Mouse (Mus musculus): ENCODE results near the gene Sfrp5.

Sfrp5 gene

GRCm38 (mm10) chr19:42198026-42198425 lies 4.0 kb downstream of the Sfrp5 start:
- in situ Hi-C loops (cut with MboI) = no loop called here

- in situ Hi-C loops (cut with MboI) = no loop called here
These were observed 5.0 kb downstream of the Sfrp5 start for GRCm38 (mm10) chr19:42197066-42197465.

- in situ Hi-C loops (cut with MboI) = no loop called here
These were observed 5.7 kb downstream of the Sfrp5 start for GRCm38 (mm10) chr19:42196378-42196777.

- in situ Hi-C loops (cut with MboI) = no loop called here
These were observed 8.7 kb downstream of the Sfrp5 start for GRCm38 (mm10) chr19:42193311-42193710.

- in situ Hi-C loops (cut with MboI) = no loop called here
These were observed 11.6 kb downstream of the Sfrp5 start for GRCm38 (mm10) chr19:42190494-42190893.

- in situ Hi-C loops (cut with MboI) = no loop called here
These were observed 12.3 kb downstream of the Sfrp5 start for GRCm38 (mm10) chr19:42189735-42190134.

GRCm38 (mm10) chr19:42182673-42183072 lies 19.4 kb downstream of the Sfrp5 start:
- in situ Hi-C loops (cut with MboI) = no loop called here

GRCm38 (mm10) chr19:42179356-42179755 lies 22.7 kb downstream of the Sfrp5 start:
- in situ Hi-C loops (cut with MboI) = no loop called here

GRCm38 (mm10) chr19:42177461-42177860 lies 24.6 kb downstream of the Sfrp5 start:
- in situ Hi-C loops (cut with MboI) = no loop called here

- in situ Hi-C loops (cut with MboI) = no loop called here
These were observed 25.2 kb downstream of the Sfrp5 start for GRCm38 (mm10) chr19:42176841-42177240.

GRCm38 (mm10) chr19:42170025-42170969 lies 31.8 kb downstream of the Sfrp5 start:
- in situ Hi-C loops (cut with MboI) = no loop called here

GRCm38 (mm10) chr19:42169322-42169975 lies 32.6 kb downstream of the Sfrp5 start:
- in situ Hi-C loops (cut with MboI) = no loop called here

- in situ Hi-C loops (cut with MboI) = no loop called here
These were observed 34.6 kb downstream of the Sfrp5 start for GRCm38 (mm10) chr19:42167489-42167888.

- in situ Hi-C loops (cut with MboI) = no loop called here
These were observed 35.3 kb downstream of the Sfrp5 start for GRCm38 (mm10) chr19:42166766-42167165.

GRCm38 (mm10) chr19:42166130-42166529 lies 35.9 kb downstream of the Sfrp5 start:
- in situ Hi-C loops (cut with MboI) = no loop called here

- in situ Hi-C loops (cut with MboI) = no loop called here
These were observed 37.9 kb downstream of the Sfrp5 start for GRCm38 (mm10) chr19:42164188-42164587.

- in situ Hi-C loops (cut with MboI) = no loop called here
These were observed 38.3 kb downstream of the Sfrp5 start, which contains the start of gene Zfyve27 for GRCm38 (mm10) chr19:42163764-42164163. TSS of gene Zfyve27 (plus strand) at chr19:42163951.

- in situ Hi-C loops (cut with MboI) = no loop called here
These were observed 43.6 kb downstream of the Sfrp5 start for GRCm38 (mm10) chr19:42158246-42159017.

GRCm38 (mm10) chr19:42157493-42158237 lies 44.4 kb downstream of the Sfrp5 start:
- in situ Hi-C loops (cut with MboI) = no loop called here

GRCm38 (mm10) chr19:42151990-42152389 lies 50.1 kb downstream of the Sfrp5 start:
- in situ Hi-C loops (cut with MboI) = no loop called here

GRCm38 (mm10) chr19:42148569-42148860 lies 53.5 kb downstream of the Sfrp5 start:
- in situ Hi-C loops (cut with MboI) = no loop called here
